Mouse (Mus musculus): ENCODE measurements around the gene Zfp668.

DNA sequence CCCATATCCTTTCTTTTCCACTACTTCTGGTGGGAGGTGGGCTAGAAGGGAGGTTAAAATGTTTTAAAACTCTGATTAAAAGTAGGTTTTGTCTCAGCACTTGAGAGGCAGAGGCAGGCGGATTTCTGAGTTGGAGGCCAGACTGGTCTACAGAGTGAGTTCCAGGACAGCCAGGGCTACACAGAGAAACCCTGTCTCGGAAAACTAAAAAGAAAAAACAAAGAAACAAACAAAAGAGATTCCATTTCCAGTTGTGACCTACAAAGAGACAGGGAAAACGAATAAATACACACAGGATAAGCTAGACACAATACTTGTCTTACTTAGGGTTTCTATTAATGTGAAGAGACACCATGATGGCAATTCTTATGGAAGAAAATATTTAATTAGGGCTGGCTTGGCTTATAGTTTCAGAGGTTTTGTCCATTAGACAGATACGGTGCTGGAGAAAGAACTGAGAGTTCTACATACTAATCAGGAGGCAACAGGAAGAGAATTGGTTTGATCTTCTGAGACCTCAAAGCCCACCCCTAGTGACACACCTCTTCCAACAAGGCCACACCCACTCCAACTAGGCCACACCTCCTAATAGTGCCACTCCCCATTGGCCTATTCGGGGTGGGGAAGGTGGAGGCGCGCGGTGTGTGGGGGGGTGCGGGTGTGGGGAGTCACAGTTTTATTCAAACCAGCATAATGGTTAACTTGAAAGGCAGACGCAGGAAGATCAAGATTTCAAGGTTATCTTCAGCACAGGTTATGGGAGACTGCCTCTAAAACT, 21.7 kb upstream of the Zfp668 start:
- TF ChIP-seq CTCF (IDR thresholded peaks at IDR 0.05) (no peak), POLR2A (IDR thresholded peaks at IDR 0.05; ENCODE audit: insufficient read depth, low read depth, low read length) (no peak)

Measured in heart, adult 2 months (tissue).